Mouse (Mus musculus) embryonic facial prominence, embryonic 14.5 days (tissue): ENCODE data around the gene Rtkn. TPM values are rescaled to one million over a fixed set of nuclear protein-coding genes. Genes with fewer than 3 reads are reported as not detected.
A peak's percentile ranks its signal among the peaks of the same experiment; 100 is the strongest.

Source experiments
- ATAC-seq: fragments of 200-750 bp; cut with Nextera tagmentation; 2 replicates; pipeline ENCODE4 v1.8.0; 2017; ENCODE audit warnings: low read depth, moderate number of reproducible peaks, moderate TSS enrichment
- DNase-seq: peaks from one replicate; pipeline ENCODE4 v3.0.0-alpha.2; 2015; ENCODE audit warnings: low spot score
- H3K27ac ChIP-seq: fragments of 300-500 bp; sonication (generic); replicated peaks from 2 replicates; pipeline ENCODE4 v1.5.1; 2014; ENCODE audit warnings: low read depth, mild to moderate bottlenecking, low read length, moderate library complexity
- H3K27me3 ChIP-seq: fragments of 300-500 bp; sonication (generic); replicated peaks from 2 replicates; pipeline ENCODE4 v1.6.1; 2014; ENCODE audit warnings: low read length; ENCODE audit not compliant: control insufficient read depth, insufficient read depth
- H3K36me3 ChIP-seq: fragments of 300-500 bp; sonication (generic); 2 replicates; pipeline ENCODE4 v1.6.1; 2014; ENCODE audit warnings: low read length, mixed read lengths; ENCODE audit not compliant: control insufficient read depth, insufficient read depth
- H3K4me1 ChIP-seq: fragments of 300-500 bp; sonication (generic); 2 replicates; pipeline ENCODE4 v1.6.1; 2014; ENCODE audit warnings: antibody characterized with exemption, low read length; ENCODE audit not compliant: control insufficient read depth, insufficient read depth
- H3K4me2 ChIP-seq: fragments of 300-500 bp; sonication (generic); 2 replicates; pipeline ENCODE4 v1.6.1; 2014; ENCODE audit warnings: low read depth, mild to moderate bottlenecking, low read length, moderate library complexity, mixed read lengths
- H3K4me3 ChIP-seq: fragments of 300-500 bp; sonication (generic); 2 replicates; pipeline ENCODE4 v1.5.1; 2014; ENCODE audit warnings: low read depth, mild to moderate bottlenecking, low read length
- H3K9ac ChIP-seq: fragments of 300-500 bp; sonication (generic); 2 replicates; pipeline ENCODE4 v1.6.1; 2014; ENCODE audit warnings: low read depth, mild to moderate bottlenecking, low read length, moderate library complexity, mixed read lengths
- H3K9me3 ChIP-seq: fragments of 300-500 bp; sonication (generic); 2 replicates; pipeline ENCODE4 v1.6.1; 2016; ENCODE audit warnings: low read length; ENCODE audit not compliant: control insufficient read depth
- WGBS: fragments of 180-500 bp; shearing (Covaris S2); extraction: QIAGEN DNeasy Blood & Tissue Kit; methylation state at CpG from one replicate; pipeline ENCODE4 v1.1.7; 2014; 5-methylcytosine and 5-hydroxymethylcytosine counted together
- polyA plus RNA-seq: library from polyadenylated mRNA; unstranded; fragments of >200 nt; fragmentation: Nextera tagmentation; extraction: Ambion mirVana; gene quantifications from 2 replicates; pipeline ENCODE4 v1.2.1, GENCODE M21; 2014

The Rtkn gene
- polyA plus RNA-seq, 1 experiment from 2014 or later, result 25.8 TPM

DNA sequence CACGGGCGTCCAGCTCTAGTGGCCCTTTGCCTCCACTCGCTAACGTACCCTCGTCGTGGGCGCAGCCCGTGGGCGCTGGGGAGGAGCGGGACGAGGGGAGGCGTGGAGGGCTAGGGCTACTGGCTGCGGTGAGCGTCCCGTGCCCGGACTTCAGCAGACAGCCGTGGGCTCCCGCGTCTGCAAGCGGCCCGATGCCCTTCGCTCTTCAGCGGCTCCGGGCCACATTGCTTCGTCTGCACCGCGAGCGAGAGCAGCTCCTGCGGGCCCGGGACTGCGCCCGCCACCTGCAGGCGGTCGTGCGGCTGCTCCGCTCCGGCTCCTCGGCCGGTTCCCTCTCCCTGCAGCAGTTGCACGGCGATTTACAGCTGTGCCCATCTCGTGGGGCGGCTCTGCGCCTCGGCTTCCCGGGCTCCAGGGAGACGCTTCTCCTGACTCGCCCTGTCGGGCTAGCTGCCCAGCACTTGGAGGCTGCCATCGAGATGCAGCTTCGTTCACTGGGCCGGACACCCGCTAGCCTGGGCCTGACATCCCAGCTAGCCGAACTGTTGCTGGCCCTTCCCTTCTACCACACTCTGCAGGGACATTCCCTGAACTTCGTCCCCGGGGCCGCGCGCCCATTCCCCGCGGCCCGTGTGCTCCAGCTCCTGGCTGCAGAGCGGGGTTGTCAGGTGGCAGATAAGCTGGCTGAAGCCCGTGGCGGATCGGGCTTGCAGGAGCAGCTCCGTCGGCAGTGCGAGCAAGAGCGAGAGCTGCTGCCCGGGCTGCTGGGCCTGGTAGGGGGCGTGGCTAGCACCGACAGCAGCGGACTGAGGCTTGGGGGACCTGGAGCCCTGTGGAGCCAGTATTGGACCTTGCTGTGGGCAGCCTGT lies 33.3 kb upstream of the Rtkn start:
- Histone ChIP-seq H3K36me3 (0 out of 2 replicates have a peak, but pooled peaks cover 3% of the 10 kb centered on the region), H3K9me3 (no peaks in the 10 kb centered on the region), H3K9ac (peak overlapping the region; percentile 73), H3K27me3 (0 out of 2 replicates have a peak, but pooled peaks cover 5% of the 10 kb centered on the region), H3K4me1 (peaks cover 5% of the 10 kb centered on the region; the same call in 1 of the 2 replicates), H3K4me3 (peak overlapping the region; percentile 73), H3K4me2 (peak overlapping the region; percentile 97), H3K27ac (peak overlapping the region; percentile 74)
- ATAC-seq, result peak; percentile 82
- under 1% methylated on average over 58 of the region's 74 CpGs for WGBS
- DNase-seq, result peak; percentile 79

DNA sequence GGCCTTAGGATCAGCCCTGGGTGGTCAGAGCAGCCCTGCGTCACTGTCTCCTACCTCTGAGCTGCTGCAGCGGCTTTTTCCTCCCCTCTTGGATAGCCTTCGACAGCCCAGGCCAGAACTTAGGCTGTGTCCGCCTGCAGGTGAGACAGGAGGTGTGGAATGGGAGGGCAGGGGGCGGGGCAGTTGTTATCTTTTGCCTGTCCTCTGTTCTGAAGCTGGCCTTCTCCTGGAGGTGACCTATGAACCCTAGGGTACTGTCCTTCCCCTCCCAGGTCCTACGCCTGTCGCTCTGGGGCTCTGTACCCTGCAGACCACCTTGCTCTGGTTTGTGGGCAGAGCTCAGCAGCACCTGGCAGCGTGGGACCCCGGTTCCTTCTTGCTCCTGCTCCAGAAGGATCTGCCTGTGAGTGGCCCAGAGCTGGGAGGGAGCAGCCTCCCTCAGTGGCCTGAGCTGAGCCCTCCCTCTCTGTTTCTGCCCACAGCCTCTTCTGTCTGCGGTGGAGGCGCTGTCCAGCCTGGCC lies 32.1 kb upstream of the Rtkn start:
- 0 out of 2 replicates have a peak, but pooled peaks cover 5% of the 10 kb centered on the region for H3K27me3 ChIP-seq
- no peak for ATAC-seq
- peaks cover 9% of the 10 kb centered on the region for H3K4me1 ChIP-seq
- H3K36me3 ChIP-seq, result 0 out of 2 replicates have a peak, but pooled peaks cover 3% of the 10 kb centered on the region
- H3K4me3 ChIP-seq, result no peak overlapping the region
- peak overlapping the region; percentile 73 for H3K9ac ChIP-seq
- no peak for DNase-seq
- H3K27ac ChIP-seq, result no peak overlapping the region
- no peaks in the 10 kb centered on the region for H3K9me3 ChIP-seq
- WGBS, result 52% methylated on average over 11 of the region's 11 CpGs
- H3K4me2 ChIP-seq, result peak overlapping the region; percentile 97

DNA sequence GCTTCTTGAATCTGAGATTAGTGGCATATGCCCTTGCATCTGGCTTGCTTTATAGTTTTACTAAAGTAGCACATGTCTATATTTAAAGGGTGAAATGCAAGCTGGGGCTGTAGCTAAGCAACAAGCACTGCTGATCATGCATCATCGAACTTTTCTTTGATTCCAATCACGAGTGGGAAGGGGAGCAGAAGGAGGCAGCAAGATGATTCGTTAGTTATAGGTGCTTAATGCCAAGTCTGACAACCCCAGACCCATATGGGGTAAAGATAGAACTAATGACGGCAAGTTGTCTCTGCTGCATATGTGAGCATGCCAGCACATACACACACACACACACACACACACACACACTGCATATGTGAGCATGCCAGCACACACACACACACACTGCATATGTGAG lies 31.1 kb upstream of the Rtkn start:
- Histone ChIP-seq H3K36me3 (0 out of 2 replicates have a peak, but pooled peaks cover 3% of the 10 kb centered on the region), H3K27ac (no peak overlapping the region), H3K4me1 (peaks cover 12% of the 10 kb centered on the region), H3K27me3 (0 out of 2 replicates have a peak, but pooled peaks cover 5% of the 10 kb centered on the region), H3K4me3 (no peak overlapping the region), H3K4me2 (no peak overlapping the region), H3K9ac (no peak overlapping the region), H3K9me3 (no peaks in the 10 kb centered on the region)
- WGBS, result 67% methylated on average over 4 of the region's 4 CpGs
- no peak for ATAC-seq
- no peak for DNase-seq

DNA sequence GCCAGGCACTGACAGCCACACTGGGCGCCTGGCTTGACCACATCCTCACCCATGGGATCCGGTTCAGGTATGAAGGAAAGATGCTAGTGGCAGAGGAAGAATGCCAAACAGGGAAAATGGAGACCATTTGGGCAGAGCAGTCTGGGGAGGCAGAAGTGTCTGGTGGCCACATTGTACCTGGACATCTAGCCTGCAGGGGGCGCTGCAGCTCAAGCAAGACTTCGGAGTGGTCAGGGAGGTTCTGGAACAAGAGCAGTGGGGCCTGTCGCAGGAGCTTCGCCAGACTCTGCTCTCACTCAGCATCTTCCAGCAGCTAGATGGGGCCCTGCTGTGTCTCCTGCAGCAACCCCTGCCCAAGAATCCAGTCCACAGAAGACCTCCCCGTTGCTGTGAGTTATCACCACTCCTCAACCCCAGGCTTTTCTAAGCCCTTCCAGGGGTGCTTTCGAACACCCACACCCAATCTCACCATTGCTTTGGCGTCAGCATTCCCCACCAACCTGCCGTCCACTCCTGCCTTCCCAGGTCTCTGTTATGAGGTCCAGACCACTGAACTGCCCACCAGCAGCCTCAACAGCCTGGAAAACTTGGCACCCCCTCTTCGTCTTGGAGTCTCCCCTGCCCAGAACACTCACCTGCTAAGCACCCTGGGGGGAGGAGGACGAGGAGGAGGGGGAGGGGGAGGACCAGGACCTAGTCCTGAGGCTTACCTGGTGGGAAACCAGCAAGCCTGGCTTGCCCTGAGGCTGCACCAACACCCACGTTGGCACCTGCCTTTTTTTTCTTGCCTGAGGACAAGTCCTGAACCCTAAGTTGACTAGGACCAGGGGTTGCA lies 27.5 kb upstream of the Rtkn start:
- peaks cover 7% of the 10 kb centered on the region; the same call in 1 of the 2 replicates for H3K36me3 ChIP-seq
- no peaks in the 10 kb centered on the region for H3K27me3 ChIP-seq
- H3K9me3 ChIP-seq, result no peaks in the 10 kb centered on the region
- peaks cover 16% of the 10 kb centered on the region for H3K4me1 ChIP-seq
- H3K9ac ChIP-seq, result peak overlapping the region; percentile 86
- H3K4me2 ChIP-seq, result peak overlapping the region; percentile 90
- H3K27ac ChIP-seq, result peak overlapping the region; percentile 67; the same call in 1 of the 2 replicates
- DNase-seq (peak; percentile 75), ATAC-seq (peak; percentile 48)
- peak overlapping the region; percentile 91 for H3K4me3 ChIP-seq
- WGBS, result 35% methylated on average over 12 of the region's 13 CpGs

DNA sequence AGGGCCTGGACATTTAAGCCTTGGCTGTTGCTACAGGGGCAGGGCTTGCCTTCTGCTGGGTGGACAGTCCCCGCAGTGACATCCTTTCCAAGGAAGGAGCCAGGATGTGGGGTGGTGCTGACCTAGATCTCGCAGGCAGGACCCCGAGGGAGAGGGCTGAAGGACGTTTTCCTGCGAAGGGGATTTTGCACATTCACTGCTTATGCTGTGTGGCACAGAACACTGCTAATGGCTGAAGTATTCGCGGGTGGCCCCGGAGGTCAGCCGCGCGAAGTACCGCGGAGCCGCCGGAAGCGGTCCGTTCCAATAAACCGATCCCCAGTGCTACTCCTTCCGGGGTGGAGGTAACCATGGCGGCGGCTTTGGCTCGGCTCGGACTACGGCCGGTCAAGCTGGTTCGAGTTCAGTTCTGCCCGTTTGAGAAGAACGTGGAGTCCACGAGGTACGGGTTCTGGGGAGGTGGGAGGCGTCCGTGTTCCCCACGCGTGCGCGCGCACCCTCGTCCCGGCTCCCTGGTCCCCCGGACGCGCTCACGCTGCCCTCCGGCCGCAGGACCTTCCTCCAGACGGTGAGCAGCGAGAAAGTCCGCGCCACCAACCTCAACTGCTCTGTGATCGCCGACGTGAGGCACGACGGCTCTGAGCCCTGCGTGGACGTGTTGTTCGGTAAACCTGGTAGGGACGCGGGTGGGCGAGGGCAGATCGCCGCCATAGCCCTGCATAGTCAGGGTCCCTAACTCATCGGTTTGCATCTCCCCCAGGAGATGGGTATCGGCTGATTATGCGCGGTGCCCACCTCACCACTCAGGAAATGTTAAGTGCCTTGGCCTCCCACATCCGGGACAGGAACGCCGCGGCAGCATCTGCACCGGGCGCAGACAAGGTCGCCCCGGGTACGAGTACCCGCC lies 26.2 kb upstream of the Rtkn start, which contains the start of gene Mrpl53:
Mrpl53 (plus strand) TSS at position 279 of the 907 bp plus-strand sequence.
- 0% methylated on average over 65 of the region's 76 CpGs for WGBS
- DNase-seq (peak; percentile 84), ATAC-seq (peak; percentile 92)
- Histone ChIP-seq H3K4me1 (peaks cover 13% of the 10 kb centered on the region), H3K4me2 (peak within 1 kb of the TSS; percentile 90), H3K27me3 (no peaks in the 10 kb centered on the region), H3K27ac (peak within 1 kb of the TSS; percentile 67), H3K4me3 (peak within 1 kb of the TSS; percentile 91), H3K36me3 (peaks cover 7% of the 10 kb centered on the region; the same call in 1 of the 2 replicates), H3K9me3 (no peaks in the 10 kb centered on the region), H3K9ac (peak within 1 kb of the TSS; percentile 86)

DNA sequence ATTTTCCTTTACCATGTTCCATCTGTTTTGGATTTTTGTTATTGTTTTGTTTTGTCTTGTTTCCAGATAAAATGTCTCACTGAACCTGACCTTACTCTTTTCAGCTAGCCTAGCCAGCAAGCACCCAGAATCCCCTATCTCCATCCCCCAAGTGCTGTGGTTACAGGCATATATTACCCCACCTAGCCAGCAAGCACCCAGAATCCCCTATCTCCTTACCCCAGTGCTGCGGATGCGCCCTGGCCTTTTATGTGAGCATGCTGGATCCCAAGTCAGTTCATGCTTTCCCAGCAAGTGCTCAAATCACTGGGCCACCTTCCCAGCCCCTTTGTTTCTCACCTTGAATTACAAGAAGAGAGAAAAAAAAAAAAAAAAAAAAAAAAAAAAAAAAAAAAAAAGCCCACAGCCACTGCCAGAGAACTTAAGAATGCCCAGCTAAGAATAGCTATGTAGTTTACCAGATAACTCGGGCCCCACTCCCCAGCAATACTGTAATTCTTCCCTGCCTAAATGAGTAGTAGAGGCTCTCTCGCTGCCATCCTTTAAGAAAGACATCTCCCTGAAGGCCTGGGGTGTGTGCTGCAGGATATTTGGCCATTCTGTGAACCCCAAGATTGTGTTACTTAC lies 23.6 kb upstream of the Rtkn start:
- Histone ChIP-seq H3K9me3 (no peaks in the 10 kb centered on the region), H3K4me3 (no peak overlapping the region), H3K27me3 (no peaks in the 10 kb centered on the region), H3K9ac (no peak overlapping the region), H3K27ac (no peak overlapping the region), H3K36me3 (peaks cover 4% of the 10 kb centered on the region; the same call in 1 of the 2 replicates), H3K4me1 (peaks cover 19% of the 10 kb centered on the region), H3K4me2 (no peak overlapping the region)
- ATAC-seq (no peak), DNase-seq (no peak)
- WGBS, result 88% methylated on average over 4 of the region's 4 CpGs

DNA sequence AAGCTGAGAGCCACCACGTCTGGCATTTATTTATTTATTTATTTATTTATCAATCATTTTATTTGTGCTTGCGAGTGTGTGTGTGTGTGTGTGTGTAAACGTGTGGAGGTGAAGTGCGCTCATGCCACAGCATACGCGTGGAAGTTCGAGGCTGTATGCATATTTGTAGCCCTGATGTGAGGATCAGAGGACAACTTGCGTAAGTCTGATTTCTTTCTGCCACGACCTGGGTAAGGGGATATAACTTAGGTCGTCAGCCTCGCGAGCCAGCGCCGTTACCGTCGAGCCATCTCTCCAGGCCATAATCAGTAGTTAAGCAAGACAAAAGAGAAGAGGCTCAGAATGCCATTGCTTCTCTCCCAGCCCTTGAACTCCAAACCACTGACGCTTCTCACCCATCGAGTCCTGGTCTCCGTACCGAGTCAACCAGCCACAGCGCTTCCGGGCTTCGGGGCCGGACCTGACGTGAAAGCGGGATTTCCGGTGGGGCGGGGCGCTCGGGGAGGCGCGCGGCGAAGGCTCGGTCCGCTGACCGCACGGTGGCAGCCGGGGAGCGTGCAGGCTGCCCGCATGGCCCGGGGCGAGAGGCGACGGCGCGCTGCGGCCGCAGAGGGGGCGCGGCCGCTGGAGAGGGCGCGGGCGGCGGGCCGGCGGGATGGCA lies 20.1 kb upstream of the Rtkn start, which contains the start of gene Mogs:
Mogs (plus strand) TSS at position 486 of the 661 bp plus-strand sequence.
- Histone ChIP-seq H3K27me3 (no peaks in the 10 kb centered on the region), H3K4me3 (peak within 1 kb of the TSS; percentile 60), H3K4me2 (peak within 1 kb of the TSS; percentile 74), H3K4me1 (peaks cover 15% of the 10 kb centered on the region), H3K9ac (peak within 1 kb of the TSS; percentile 85), H3K36me3 (peaks cover 31% of the 10 kb centered on the region), H3K9me3 (no peaks in the 10 kb centered on the region), H3K27ac (peak within 1 kb of the TSS; percentile 77)
- ATAC-seq, result peak; percentile 93
- DNase-seq, result peak; percentile 95
- under 1% methylated on average over 39 of the region's 58 CpGs for WGBS
